Mouse (Mus musculus): Measurements from ENCODE around the gene Dpp4. TPM values are rescaled to one million over a fixed set of nuclear protein-coding genes. Genes with fewer than 3 reads are reported as not detected.

Dpp4 gene
- polyA plus RNA-seq, 1 experiment from 2014 or later: 24.4 TPM

Other genes with a start within 250 kb of the Dpp4 start
- not detected in 2 replicates for gene Gcg, start 71.4 kb upstream of the Dpp4 start, polyA plus RNA-seq (2015; fragmentation: Nextera tagmentation; extraction: Ambion mirVana)
- gene Fap, start 161.8 kb upstream of the Dpp4 start, polyA plus RNA-seq (2015; fragmentation: Nextera tagmentation; extraction: Ambion mirVana): 4.2 TPM in 2 replicates
- gene Ifih1, start 234.0 kb upstream of the Dpp4 start, polyA plus RNA-seq (2015; fragmentation: Nextera tagmentation; extraction: Ambion mirVana): 2.2 and 3.2 TPM in 2 replicates

Data from heart, embryonic 16.5 days (tissue).